Mouse (Mus musculus): ENCODE results near the gene Supt6.

Supt6 gene

GRCm38 (mm10) chr11:78165761-78166109 lies 80.1 kb downstream of the Supt6 start:
- no peak for DNase-seq

- peak; percentile 78 to 91 for DNase-seq
Observed at GRCm38 (mm10) chr11:78164924-78165760, 80.6 kb downstream of the Supt6 start, which contains the start of gene Traf4. Gene Traf4, minus strand, starts transcription at chr11:78165589.

GRCm38 (mm10) chr11:78164604-78164923 lies 81.2 kb downstream of the Supt6 start:
- no peak for DNase-seq

- peak; percentile 43 to 58 for DNase-seq
Observed at GRCm38 (mm10) chr11:78163681-78164603, 81.8 kb downstream of the Supt6 start.

GRCm38 (mm10) chr11:78163045-78163444 lies 82.7 kb downstream of the Supt6 start:
- no peak for DNase-seq

GRCm38 (mm10) chr11:78162504-78162903 lies 83.3 kb downstream of the Supt6 start:
- no peak for DNase-seq

GRCm38 (mm10) chr11:78161968-78162367 lies 83.8 kb downstream of the Supt6 start:
- no peak for DNase-seq

- no peak for DNase-seq
Observed at GRCm38 (mm10) chr11:78161169-78161568, 84.6 kb downstream of the Supt6 start.

- no peak for DNase-seq
Observed at GRCm38 (mm10) chr11:78160675-78161074, 85.1 kb downstream of the Supt6 start.

- no peak for DNase-seq
Observed at GRCm38 (mm10) chr11:78160171-78160570, 85.6 kb downstream of the Supt6 start.

GRCm38 (mm10) chr11:78159557-78159956 lies 86.2 kb downstream of the Supt6 start:
- no peak for DNase-seq

GRCm38 (mm10) chr11:78159096-78159495 lies 86.7 kb downstream of the Supt6 start:
- DNase-seq = peak; percentile 57 to 69
